Mouse (Mus musculus): ENCODE data around the gene Rplp2. TPM values are rescaled to one million over a fixed set of nuclear protein-coding genes. Genes with fewer than 3 reads are reported as not detected.

Gene Rplp2
- polyA plus RNA-seq, 1 experiment from 2014 or later, result 1,216 TPM

DNA sequence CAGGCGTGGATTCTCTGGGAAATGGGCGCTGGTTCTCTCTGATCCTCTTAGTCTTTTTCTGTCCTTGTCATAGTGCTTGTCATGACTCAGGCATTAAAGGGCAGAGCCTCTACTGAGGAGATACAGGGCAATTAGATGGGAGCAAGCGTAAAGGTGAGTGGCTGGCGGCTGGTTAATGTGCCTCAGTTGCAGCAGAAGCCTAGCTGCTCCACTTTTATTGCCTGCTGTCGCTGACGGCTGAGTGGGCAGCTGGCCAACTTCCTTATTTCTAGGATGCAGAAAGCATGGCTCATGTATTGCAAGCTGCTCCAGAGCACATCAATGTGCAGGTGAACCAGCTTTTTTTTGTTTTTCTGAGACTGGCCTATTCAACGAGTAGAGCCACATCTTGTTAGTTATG, 28.2 kb upstream of the Rplp2 start:
- no peak for DNase-seq (ENCODE audit: extremely low spot score, low spot score)
- Histone ChIP-seq H3K27ac (no peak overlapping the region), H3K27me3 (ENCODE audit: poor library complexity, severe bottlenecking) (no peaks in the 10 kb centered on the region), H3K4me1 (peaks cover 8% of the 10 kb centered on the region), H3K36me3 (replicated peaks) (no peaks in the 10 kb centered on the region), H3K4me3 (no peak overlapping the region), H3K9me3 (no peaks in the 10 kb centered on the region)
- WGBS, result 85% methylated on average over 7 of the region's 7 CpGs

DNA sequence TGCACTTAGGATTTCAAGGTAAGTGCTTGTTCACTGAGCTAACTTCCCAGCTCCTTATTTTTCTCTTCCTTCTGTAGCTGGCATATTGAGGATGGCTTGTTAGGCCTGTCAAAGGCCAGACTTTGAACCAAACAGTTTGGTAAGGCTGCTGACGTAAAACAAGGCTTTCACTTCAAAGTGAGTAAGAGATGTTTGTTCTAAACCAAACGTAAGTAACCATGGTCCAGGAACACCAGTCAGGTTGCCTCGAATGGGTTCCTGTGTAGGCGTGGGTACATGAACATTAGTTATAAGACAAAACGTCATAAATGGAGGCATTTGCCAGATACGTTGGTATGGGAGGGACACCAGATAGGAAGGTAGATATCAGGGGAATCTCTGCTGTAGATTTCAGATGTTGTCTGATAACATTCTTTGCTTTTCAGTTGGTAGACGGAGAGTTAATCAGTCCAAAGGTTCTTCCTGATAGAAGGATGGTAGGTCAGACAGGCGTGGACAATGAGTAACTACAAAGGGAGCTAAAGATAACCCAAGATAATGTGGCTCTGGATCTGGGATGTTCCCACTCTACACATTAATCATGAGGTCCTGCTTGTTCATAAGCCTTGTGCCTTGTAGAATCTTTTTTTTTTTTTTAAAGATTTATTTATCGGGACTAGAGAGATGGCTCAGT, 27.0 kb upstream of the Rplp2 start:
- 86% methylated on average over 9 of the region's 9 CpGs for WGBS
- DNase-seq (ENCODE audit: extremely low spot score, low spot score), result no peak

GRCm38 (mm10) chr7:141423811-141424210, 23.4 kb upstream of the Rplp2 start:
- 87% methylated on average over 4 of the region's 4 CpGs for WGBS
- H3K4me1 ChIP-seq, result peaks cover 7% of the 10 kb centered on the region
- no peak overlapping the region for H3K27ac ChIP-seq
- H3K9me3 ChIP-seq, result no peaks in the 10 kb centered on the region
- no peak overlapping the region for H3K4me3 ChIP-seq
- no peaks in the 10 kb centered on the region for H3K36me3 ChIP-seq (replicated peaks)
- peaks cover 8% of the 10 kb centered on the region for H3K27me3 ChIP-seq (ENCODE audit: poor library complexity, severe bottlenecking)
- DNase-seq (ENCODE audit: extremely low spot score, low spot score), result no peak

More for the DNA sequence above, 27.0 kb upstream of the Rplp2 start:
- Histone ChIP-seq H3K4me3 (no peak overlapping the region), H3K9me3 (no peaks in the 10 kb centered on the region), H3K27me3 (ENCODE audit: poor library complexity, severe bottlenecking) (no peaks in the 10 kb centered on the region), H3K36me3 (replicated peaks) (no peaks in the 10 kb centered on the region), H3K4me1 (no peaks in the 10 kb centered on the region), H3K27ac (no peak overlapping the region)

GRCm38 (mm10) chr7:141426948-141427730, 20.0 kb upstream of the Rplp2 start:
- Histone ChIP-seq H3K9me3 (no peaks in the 10 kb centered on the region), H3K27me3 (ENCODE audit: poor library complexity, severe bottlenecking) (peaks cover 8% of the 10 kb centered on the region), H3K27ac (no peak overlapping the region), H3K36me3 (replicated peaks) (peaks cover 19% of the 10 kb centered on the region), H3K4me1 (peaks cover 30% of the 10 kb centered on the region), H3K4me3 (no peak overlapping the region)
- WGBS, result 89% methylated on average over 12 of the region's 12 CpGs
- DNase-seq (ENCODE audit: extremely low spot score, low spot score), result no peak

DNA sequence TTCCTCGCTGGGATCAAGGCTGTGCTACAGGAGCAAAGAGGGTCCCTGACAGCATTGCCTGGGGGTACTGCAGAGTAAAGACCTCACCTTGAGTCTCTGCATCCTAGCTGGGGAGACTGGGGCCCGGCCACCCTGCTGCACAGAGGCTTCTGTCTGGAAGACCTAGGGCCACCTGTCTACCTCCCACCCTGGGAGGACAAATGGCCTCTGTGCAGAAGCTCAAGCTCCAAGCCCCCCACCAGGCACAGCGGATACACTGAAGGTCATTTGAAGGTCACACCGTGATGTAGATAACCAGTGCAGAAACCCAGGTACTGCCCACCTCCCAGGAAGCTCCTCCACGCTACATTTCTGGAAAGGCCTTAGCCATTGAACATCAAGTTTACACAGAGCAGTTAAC, 18.5 kb upstream of the Rplp2 start:
- no peaks in the 10 kb centered on the region for H3K9me3 ChIP-seq
- H3K27me3 ChIP-seq (ENCODE audit: poor library complexity, severe bottlenecking), result peaks cover 8% of the 10 kb centered on the region
- no peak for DNase-seq (ENCODE audit: extremely low spot score, low spot score)
- peaks cover 35% of the 10 kb centered on the region for H3K36me3 ChIP-seq (replicated peaks)
- H3K27ac ChIP-seq, result peak overlapping the region; percentile 68
- peaks cover 41% of the 10 kb centered on the region for H3K4me1 ChIP-seq
- peak overlapping the region; percentile 55 for H3K4me3 ChIP-seq
- WGBS, result 52% methylated on average over 5 of the region's 5 CpGs

GRCm38 (mm10) chr7:141429310-141429709, 17.9 kb upstream of the Rplp2 start, which contains the start of gene Cend1:
Cend1 (minus strand) TSS chr7:141429491.
- Histone ChIP-seq H3K27ac (peak within 1 kb of the TSS; percentile 68), H3K9me3 (no peaks in the 10 kb centered on the region), H3K36me3 (replicated peaks) (peaks cover 39% of the 10 kb centered on the region), H3K27me3 (ENCODE audit: poor library complexity, severe bottlenecking) (peaks cover 8% of the 10 kb centered on the region), H3K4me3 (peak within 1 kb of the TSS; percentile 55), H3K4me1 (peaks cover 47% of the 10 kb centered on the region)
- 4% methylated on average over 19 of the region's 19 CpGs for WGBS
- peak; percentile 70 for DNase-seq (ENCODE audit: extremely low spot score, low spot score)

- H3K4me3 ChIP-seq, result peak overlapping the region; percentile 55; the same call in 1 of the 2 replicates
- DNase-seq (ENCODE audit: extremely low spot score, low spot score), result no peak
- WGBS, result 73% methylated on average over 9 of the region's 9 CpGs
- H3K36me3 ChIP-seq (replicated peaks), result peaks cover 39% of the 10 kb centered on the region
- no peak overlapping the region for H3K27ac ChIP-seq
- H3K4me1 ChIP-seq, result peaks cover 54% of the 10 kb centered on the region
- peaks cover 8% of the 10 kb centered on the region for H3K27me3 ChIP-seq (ENCODE audit: poor library complexity, severe bottlenecking)
- no peaks in the 10 kb centered on the region for H3K9me3 ChIP-seq
Observed at GRCm38 (mm10) chr7:141429840-141430584, 17.2 kb upstream of the Rplp2 start.

DNA sequence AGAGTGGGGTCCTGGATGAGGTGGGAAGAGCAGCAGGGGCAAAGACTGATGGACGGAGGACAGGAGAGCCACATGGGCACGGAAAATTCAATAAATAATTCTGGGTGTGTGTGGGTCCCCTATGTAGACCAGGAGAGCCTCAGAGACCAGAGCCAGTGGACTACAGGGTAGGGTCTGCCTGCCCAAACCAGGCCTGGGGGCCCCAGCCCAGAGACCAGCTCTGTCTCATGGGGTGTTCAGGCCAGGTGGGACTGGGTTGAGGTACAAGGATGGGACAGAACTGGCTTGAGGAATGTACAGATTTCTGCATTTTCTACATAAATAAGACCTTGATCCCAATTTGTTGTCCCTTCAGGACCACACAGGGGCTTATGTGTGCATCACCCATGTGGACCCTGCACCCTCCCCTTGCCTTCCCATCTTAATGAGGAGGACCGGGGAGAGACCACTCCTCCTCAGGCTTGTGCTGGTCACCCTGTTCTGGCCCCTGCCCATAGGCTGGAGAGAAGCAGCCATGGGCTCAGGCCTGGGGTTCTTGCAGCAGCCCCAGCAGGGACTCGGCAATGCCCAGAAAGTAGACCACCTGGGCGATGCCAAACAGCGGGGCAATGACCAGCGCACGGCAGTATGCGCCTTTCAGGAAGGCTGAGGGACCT, 16.5 kb upstream of the Rplp2 start:
- H3K27ac ChIP-seq, result no peak overlapping the region
- peaks cover 8% of the 10 kb centered on the region for H3K27me3 ChIP-seq (ENCODE audit: poor library complexity, severe bottlenecking)
- H3K4me3 ChIP-seq, result no peak overlapping the region; the same call in 1 of the 2 replicates
- H3K4me1 ChIP-seq, result peaks cover 61% of the 10 kb centered on the region
- DNase-seq (ENCODE audit: extremely low spot score, low spot score), result no peak
- peaks cover 39% of the 10 kb centered on the region for H3K36me3 ChIP-seq (replicated peaks)
- H3K9me3 ChIP-seq, result no peaks in the 10 kb centered on the region
- 97% methylated on average over 9 of the region's 9 CpGs for WGBS

GRCm38 (mm10) chr7:141431434-141432185, 15.6 kb upstream of the Rplp2 start:
- peaks cover 70% of the 10 kb centered on the region for H3K4me1 ChIP-seq
- peaks cover 39% of the 10 kb centered on the region for H3K36me3 ChIP-seq (replicated peaks)
- no peak overlapping the region for H3K27ac ChIP-seq
- no peaks in the 10 kb centered on the region for H3K9me3 ChIP-seq
- H3K27me3 ChIP-seq (ENCODE audit: poor library complexity, severe bottlenecking), result peaks cover 8% of the 10 kb centered on the region; the same call in 1 of the 2 replicates
- DNase-seq (ENCODE audit: extremely low spot score, low spot score), result no peak
- 94% methylated on average over 19 of the region's 19 CpGs for WGBS
- no peak overlapping the region for H3K4me3 ChIP-seq

DNA sequence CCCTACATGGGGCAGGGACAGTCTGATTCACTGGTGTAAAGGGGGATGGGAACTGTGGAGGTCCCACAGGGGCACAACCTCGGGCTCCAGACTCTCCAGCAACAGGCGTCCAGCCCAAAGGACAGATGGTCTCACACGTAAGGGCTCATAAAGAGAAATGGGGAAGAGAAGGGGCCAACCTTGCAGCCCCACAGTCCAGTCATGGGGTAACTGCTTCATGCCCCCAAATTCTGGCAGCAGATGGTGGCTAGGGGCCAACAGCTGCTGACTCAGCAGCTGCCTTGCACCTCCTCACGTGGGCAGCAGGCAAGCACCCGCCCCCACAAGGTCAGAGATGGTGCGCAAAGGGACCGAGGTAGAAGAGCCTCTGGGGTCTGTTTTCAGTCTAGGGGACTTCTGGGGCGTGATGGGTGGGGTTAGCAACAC, 15.0 kb upstream of the Rplp2 start:
- H3K27me3 ChIP-seq (ENCODE audit: poor library complexity, severe bottlenecking), result peaks cover 8% of the 10 kb centered on the region; the same call in 1 of the 2 replicates
- 86% methylated on average over 8 of the region's 8 CpGs for WGBS
- H3K9me3 ChIP-seq, result no peaks in the 10 kb centered on the region
- H3K4me1 ChIP-seq, result peaks cover 76% of the 10 kb centered on the region
- H3K4me3 ChIP-seq, result peak overlapping the region; percentile 10; the same call in 1 of the 2 replicates
- DNase-seq (ENCODE audit: extremely low spot score, low spot score), result no peak
- H3K27ac ChIP-seq, result no peak overlapping the region
- H3K36me3 ChIP-seq (replicated peaks), result peaks cover 39% of the 10 kb centered on the region

DNA sequence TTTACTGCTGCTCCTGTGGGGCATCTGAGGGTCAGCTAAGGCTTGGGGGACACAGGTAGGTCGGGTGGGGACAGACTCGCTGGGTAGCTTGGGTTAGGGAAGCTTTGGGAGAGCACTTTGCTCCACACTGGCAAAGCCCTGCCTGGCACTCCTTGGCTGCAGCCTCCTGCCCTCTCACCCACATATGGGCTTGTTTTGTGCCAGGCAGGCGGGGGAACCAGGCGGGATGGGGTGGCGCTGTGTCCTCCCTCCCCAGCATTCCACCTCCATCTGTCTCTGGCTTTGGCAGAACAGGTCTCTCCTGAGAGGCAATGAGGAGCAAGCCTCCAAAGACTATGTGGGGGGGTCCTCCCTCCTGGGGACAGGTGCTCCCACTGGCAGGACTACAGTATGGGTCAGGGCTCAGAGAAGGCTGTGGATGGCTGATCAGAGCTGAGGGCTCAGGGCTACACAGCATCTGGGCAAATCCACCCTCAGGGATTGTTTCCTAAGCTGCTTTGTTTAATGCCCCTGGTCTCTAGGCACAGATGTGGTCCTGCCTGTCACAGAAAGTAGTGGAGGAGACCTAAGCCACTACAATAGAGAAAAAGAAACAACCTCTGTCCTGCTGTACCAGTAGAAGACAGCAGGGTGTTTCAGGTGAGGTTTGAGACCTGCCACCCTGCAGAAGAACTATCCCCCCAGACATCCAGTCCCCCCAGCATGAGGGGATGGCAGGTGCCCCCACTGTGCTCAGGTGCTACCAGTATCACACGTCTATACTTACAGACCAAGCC, 14.2 kb upstream of the Rplp2 start:
- Histone ChIP-seq H3K27ac (0 out of 2 replicates have a peak overlapping the region, but pooled peaks have one; percentile 86), H3K36me3 (replicated peaks) (peaks cover 42% of the 10 kb centered on the region), H3K4me1 (peaks cover 83% of the 10 kb centered on the region), H3K27me3 (ENCODE audit: poor library complexity, severe bottlenecking) (peaks cover 2% of the 10 kb centered on the region; the same call in 1 of the 2 replicates), H3K4me3 (peak overlapping the region; percentile 72; the same call in 1 of the 2 replicates), H3K9me3 (no peaks in the 10 kb centered on the region)
- 86% methylated on average over 6 of the region's 6 CpGs for WGBS
- no peak for DNase-seq (ENCODE audit: extremely low spot score, low spot score)

Data from forebrain, embryonic 10.5 days (tissue).